Comparison of ENCODE assay signal across 9 mouse cellular contexts in genomic region chr11:107213745-107214144, GRCm38 (mm10). TPM values are rescaled to one million over a fixed set of nuclear protein-coding genes. Genes with fewer than 3 reads are reported as not detected.
DNase-seq lines count a peak whose midpoint lies in the region; ATAC-seq and TF ChIP-seq lines count a peak whose summit lies in the region.
"Had no signal": no experiment of that assay in that cellular context is flagged by ENCODE, and none has a peak within 500 bp of the region (broad histone marks: within the 10 kb centered on the region; RNA-seq: fewer than 3 reads in every experiment).

No protein-coding gene starts in this region.

- 0 out of 2 replicates have a peak, but pooled peaks cover 3% of the 10 kb centered on the region for H3K36me3 ChIP-seq in forebrain, postnatal 0 days (ENCODE audit: insufficient read depth)
- H3K36me3 ChIP-seq in forebrain, embryonic 16.5 days (ENCODE audit: control insufficient read depth, insufficient read depth) = no peaks in the 10 kb centered on the region

- no peak for ATAC-seq in forebrain, postnatal 0 days
- ATAC-seq in forebrain, embryonic 16.5 days = no peak

- no peak overlapping the region for H3K27ac ChIP-seq in forebrain, postnatal 0 days (ENCODE audit: low read depth, low read length)
- no peak overlapping the region for H3K27ac ChIP-seq in forebrain, embryonic 16.5 days (ENCODE audit: low read length)

- no peak for TF ChIP-seq POLR2A in lung, adult 2 months (IDR thresholded peaks at IDR 0.05; ENCODE audit: borderline replicate concordance, extremely low read depth, low read depth, low read length)

- H3K27me3 ChIP-seq in forebrain, postnatal 0 days (ENCODE audit: insufficient read depth, low read length) = no peaks in the 10 kb centered on the region
- no peaks in the 10 kb centered on the region for H3K27me3 ChIP-seq in forebrain, embryonic 16.5 days (replicated peaks; ENCODE audit: control insufficient read depth, insufficient read depth, low read length)

- H3K9me3 ChIP-seq in forebrain, postnatal 0 days (ENCODE audit: low read length) = no peaks in the 10 kb centered on the region
- no peaks in the 10 kb centered on the region for H3K9me3 ChIP-seq in forebrain, embryonic 16.5 days (ENCODE audit: control insufficient read depth, low read length)

- no peaks in the 10 kb centered on the region for H3K4me1 ChIP-seq in forebrain, postnatal 0 days (ENCODE audit: insufficient read depth)
- H3K4me1 ChIP-seq in forebrain, embryonic 16.5 days (replicated peaks; ENCODE audit: control insufficient read depth, insufficient read depth, low read length) = no peaks in the 10 kb centered on the region
- no peaks in the 10 kb centered on the region for H3K4me1 ChIP-seq in lung, adult 2 months (ENCODE audit: control insufficient read depth, insufficient read depth, low read length)

- DNase-seq in forebrain, postnatal 0 days = peak; percentile 70
- no peak for DNase-seq in lung, adult 2 months
- DNase-seq in lung, adult 18-20 months = no peak
- peak; percentile 57 to 59 for DNase-seq in cerebellum, postnatal 14 days
- peak; percentile 75 for DNase-seq in retina, postnatal 1 day
- no peak for DNase-seq in urinary bladder, postnatal 14 days (ENCODE audit: low spot score)
- no peak for DNase-seq in heart, adult 8-10 months (ENCODE audit: low spot score)

- no peak overlapping the region for H3K9ac ChIP-seq in forebrain, postnatal 0 days
- no peak overlapping the region for H3K9ac ChIP-seq in forebrain, embryonic 16.5 days (replicated peaks; ENCODE audit: low read depth, low read length)

- no peak overlapping the region for H3K4me3 ChIP-seq in forebrain, postnatal 0 days (ENCODE audit: low read depth, low read length)
- no peak overlapping the region for H3K4me3 ChIP-seq in forebrain, embryonic 16.5 days (replicated peaks; ENCODE audit: low read length)
- H3K4me3 ChIP-seq in lung, adult 2 months (replicated peaks; ENCODE audit: extremely low read depth, low read depth, low read length) = no peak overlapping the region
- H3K4me3 ChIP-seq: myocyte had no signal

- peak; percentile 65 for TF ChIP-seq CTCF in forebrain, postnatal 0 days (IDR thresholded peaks at IDR 0.05; ENCODE audit: low read depth)
- peak; percentile 4; the same call in 1 of the 2 replicates for TF ChIP-seq CTCF in lung, adult 2 months (IDR thresholded peaks at IDR 0.05; ENCODE audit: insufficient read depth, low read length)

- 72% methylated on average over 5 of the region's 5 CpGs for WGBS in forebrain, postnatal 0 days
- 77% methylated on average over 5 of the region's 5 CpGs for WGBS in forebrain, embryonic 16.5 days
- WGBS in lung, adult 2 months = 72% methylated on average over 5 of the region's 5 CpGs

- H3K4me2 ChIP-seq in forebrain, postnatal 0 days (ENCODE audit: low read depth) = no peak overlapping the region
- H3K4me2 ChIP-seq in forebrain, embryonic 16.5 days (ENCODE audit: low read length) = no peak overlapping the region

RNA-seq across cellular contexts. Expression of gene Nol11, which starts 24.6 kb away (rescaled TPM):
- total RNA-seq in forebrain, postnatal 0 days (2014; rRNA removed) = 42.2 and 49.0 TPM in 2 replicates
- 25.5 and 35.6 TPM in 2 replicates for polyA plus RNA-seq in forebrain, postnatal 0 days (2015; fragmentation: Nextera tagmentation; extraction: Ambion mirVana)
- 53.7 and 55.4 TPM in 2 replicates for polyA plus RNA-seq in forebrain, embryonic 16.5 days (2015; fragmentation: Nextera tagmentation; extraction: Ambion mirVana)
- polyA plus RNA-seq in lung, adult 2 months (2012; rRNA removed) = 4.9 and 7.1 TPM in 2 replicates
- 10 to 100 TPM; 19.0 to 20.7 (median 19.9) TPM for total RNA-seq in heart, adult 8-10 months (2022)

Comparison
In these comparisons a context has a peak if more than half of its experiments do, and no peak if none do; other contexts are left out.
1. DNase-seq: peak in forebrain, postnatal 0 days (single experiment), cerebellum, postnatal 14 days (2 of 2) and retina, postnatal 1 day (single experiment); none in lung, adult 2 months (single experiment), lung, adult 18-20 months (0 of 2), urinary bladder, postnatal 14 days (single experiment) and heart, adult 8-10 months (single experiment).